Mouse (Mus musculus) embryonic facial prominence, embryonic 10.5 days (tissue): Measurements from ENCODE around the gene Rbfox1. TPM values are rescaled to one million over a fixed set of nuclear protein-coding genes. Genes with fewer than 3 reads are reported as not detected.
A peak's percentile ranks its signal among the peaks of the same experiment; 100 is the strongest.

Experiments
- DNase-seq: peaks from one replicate; pipeline ENCODE4 v3.0.0-alpha.2; 2017; ENCODE audit warnings: low spot score
- H3K27ac ChIP-seq: fragments of 300-500 bp; sonication (generic); replicated peaks from 2 replicates; pipeline ENCODE4 v1.5.1; 2016; ENCODE audit warnings: mild to moderate bottlenecking
- H3K27me3 ChIP-seq: fragments of 300-500 bp; sonication (generic); replicated peaks from 2 replicates; pipeline ENCODE4 v1.6.1; 2016; ENCODE audit warnings: low read depth, mild to moderate bottlenecking; ENCODE audit not compliant: poor library complexity, severe bottlenecking
- H3K36me3 ChIP-seq: fragments of 300-500 bp; sonication (generic); replicated peaks from 2 replicates; pipeline ENCODE4 v1.6.1; 2016; ENCODE audit warnings: mild to moderate bottlenecking, moderate library complexity
- H3K4me1 ChIP-seq: fragments of 300-500 bp; sonication (generic); 2 replicates; pipeline ENCODE4 v1.6.1; 2016
- H3K4me3 ChIP-seq: fragments of 300-500 bp; sonication (generic); 2 replicates; pipeline ENCODE4 v1.5.1; 2016; ENCODE audit warnings: mild to moderate bottlenecking, moderate library complexity
- H3K9me3 ChIP-seq: fragments of 300-500 bp; sonication (generic); 2 replicates; pipeline ENCODE4 v1.6.1; 2016; ENCODE audit warnings: mild to moderate bottlenecking
- WGBS: fragments of 180-500 bp; shearing (Covaris S2); methylation state at CpG from one replicate; pipeline ENCODE4 v1.1.7; 2016; 5-methylcytosine and 5-hydroxymethylcytosine counted together
- polyA plus RNA-seq: library from polyadenylated mRNA; unstranded; fragments of >200 nt; fragmentation: Nextera tagmentation; extraction: Ambion mirVana; gene quantifications from 2 replicates; pipeline ENCODE4 v1.2.1, GENCODE M21; 2016

The Rbfox1 gene
- polyA plus RNA-seq, 1 experiment from 2014 or later, result 2.3 TPM

GRCm38 (mm10) chr16:7292985-7293805 lies 1408.0 kb downstream of the Rbfox1 start:
- whole genome bisulfite sequencing, result 83% methylated on average over 16 of the region's 16 CpGs
- H3K27ac ChIP-seq, result no peak overlapping the region
- no peak overlapping the region for H3K4me3 ChIP-seq
- no peaks in the 10 kb centered on the region for H3K27me3 ChIP-seq
- no peaks in the 10 kb centered on the region for H3K9me3 ChIP-seq
- DNase-seq, result no peak
- H3K4me1 ChIP-seq, result no peaks in the 10 kb centered on the region
- no peaks in the 10 kb centered on the region for H3K36me3 ChIP-seq

- no peak for DNase-seq
- no peaks in the 10 kb centered on the region for H3K36me3 ChIP-seq
- no peak overlapping the region for H3K27ac ChIP-seq
- H3K27me3 ChIP-seq, result no peaks in the 10 kb centered on the region
- H3K4me1 ChIP-seq, result no peaks in the 10 kb centered on the region
- H3K4me3 ChIP-seq, result no peak overlapping the region
- 67% methylated on average over 3 of the region's 3 CpGs for WGBS
- H3K9me3 ChIP-seq, result no peaks in the 10 kb centered on the region
Observed at GRCm38 (mm10) chr16:7302416-7302815, 1417.3 kb downstream of the Rbfox1 start.

- Histone ChIP-seq H3K9me3 (no peaks in the 10 kb centered on the region), H3K4me1 (no peaks in the 10 kb centered on the region), H3K36me3 (no peaks in the 10 kb centered on the region), H3K4me3 (no peak overlapping the region), H3K27ac (no peak overlapping the region), H3K27me3 (no peaks in the 10 kb centered on the region)
- no peak for DNase-seq
- WGBS, result 77% methylated on average over 3 of the region's 3 CpGs
Observed at GRCm38 (mm10) chr16:7329196-7329595, 1444.0 kb downstream of the Rbfox1 start.

- Histone ChIP-seq H3K27ac (no peak overlapping the region), H3K36me3 (no peaks in the 10 kb centered on the region), H3K4me1 (0 out of 2 replicates have a peak, but pooled peaks cover 3% of the 10 kb centered on the region), H3K9me3 (no peaks in the 10 kb centered on the region), H3K4me3 (no peak overlapping the region), H3K27me3 (no peaks in the 10 kb centered on the region)
- DNase-seq, result no peak
- WGBS, result 55% methylated on average over 4 of the region's 4 CpGs
Observed at GRCm38 (mm10) chr16:7341186-7341585, 1456.0 kb downstream of the Rbfox1 start.

- H3K36me3 ChIP-seq, result no peaks in the 10 kb centered on the region
- no peak for DNase-seq
- H3K27ac ChIP-seq, result no peak overlapping the region
- 0 out of 2 replicates have a peak, but pooled peaks cover 3% of the 10 kb centered on the region for H3K4me1 ChIP-seq
- no peak overlapping the region for H3K4me3 ChIP-seq
- no peaks in the 10 kb centered on the region for H3K27me3 ChIP-seq
- WGBS, result 77% methylated on average over 3 of the region's 3 CpGs
- H3K9me3 ChIP-seq, result no peaks in the 10 kb centered on the region
Observed at GRCm38 (mm10) chr16:7345298-7345697, 1460.1 kb downstream of the Rbfox1 start.

- 57% methylated on average over 11 of the region's 11 CpGs for WGBS
- Histone ChIP-seq H3K27me3 (no peaks in the 10 kb centered on the region), H3K36me3 (no peaks in the 10 kb centered on the region), H3K4me1 (0 out of 2 replicates have a peak, but pooled peaks cover 3% of the 10 kb centered on the region), H3K27ac (no peak overlapping the region), H3K9me3 (no peaks in the 10 kb centered on the region), H3K4me3 (no peak overlapping the region)
- no peak for DNase-seq
Observed at GRCm38 (mm10) chr16:7346001-7346625, 1461.0 kb downstream of the Rbfox1 start.

- no peak overlapping the region for H3K27ac ChIP-seq
- no peaks in the 10 kb centered on the region for H3K9me3 ChIP-seq
- no peaks in the 10 kb centered on the region for H3K27me3 ChIP-seq
- no peaks in the 10 kb centered on the region for H3K36me3 ChIP-seq
- no peak for DNase-seq
- peaks cover 6% of the 10 kb centered on the region for H3K4me1 ChIP-seq
- 75% methylated on average over 7 of the region's 7 CpGs for WGBS
- H3K4me3 ChIP-seq, result no peak overlapping the region
Observed at GRCm38 (mm10) chr16:7347522-7348165, 1462.5 kb downstream of the Rbfox1 start.

- DNase-seq, result peak; percentile 15
- Histone ChIP-seq H3K4me3 (no peak overlapping the region), H3K27ac (no peak overlapping the region), H3K27me3 (no peaks in the 10 kb centered on the region), H3K36me3 (no peaks in the 10 kb centered on the region), H3K9me3 (no peaks in the 10 kb centered on the region), H3K4me1 (peaks cover 19% of the 10 kb centered on the region)
- WGBS, result 63% methylated on average over 16 of the region's 16 CpGs
Observed at GRCm38 (mm10) chr16:7352808-7353207, 1467.7 kb downstream of the Rbfox1 start.

GRCm38 (mm10) chr16:7354116-7354515 lies 1469.0 kb downstream of the Rbfox1 start:
- Histone ChIP-seq H3K9me3 (no peaks in the 10 kb centered on the region), H3K27ac (no peak overlapping the region), H3K4me1 (peaks cover 20% of the 10 kb centered on the region), H3K27me3 (no peaks in the 10 kb centered on the region), H3K4me3 (no peak overlapping the region), H3K36me3 (no peaks in the 10 kb centered on the region)
- no peak for DNase-seq
- WGBS, result 79% methylated on average over 4 of the region's 4 CpGs

GRCm38 (mm10) chr16:7359043-7359442 lies 1473.9 kb downstream of the Rbfox1 start:
- Histone ChIP-seq H3K4me3 (no peak overlapping the region), H3K9me3 (no peaks in the 10 kb centered on the region), H3K27me3 (no peaks in the 10 kb centered on the region), H3K4me1 (0 out of 2 replicates have a peak, but pooled peaks cover 9% of the 10 kb centered on the region), H3K36me3 (no peaks in the 10 kb centered on the region), H3K27ac (no peak overlapping the region)
- 68% methylated on average over 5 of the region's 5 CpGs for whole genome bisulfite sequencing
- no peak for DNase-seq

GRCm38 (mm10) chr16:7360706-7361105 lies 1475.6 kb downstream of the Rbfox1 start:
- 98% methylated on average over 1 of the region's 1 CpGs for WGBS
- H3K9me3 ChIP-seq, result no peaks in the 10 kb centered on the region
- DNase-seq, result no peak
- H3K27me3 ChIP-seq, result no peaks in the 10 kb centered on the region
- H3K27ac ChIP-seq, result no peak overlapping the region
- no peaks in the 10 kb centered on the region for H3K36me3 ChIP-seq
- H3K4me1 ChIP-seq, result 0 out of 2 replicates have a peak, but pooled peaks cover 7% of the 10 kb centered on the region
- H3K4me3 ChIP-seq, result no peak overlapping the region

- Histone ChIP-seq H3K4me3 (no peak overlapping the region), H3K4me1 (0 out of 2 replicates have a peak, but pooled peaks cover 3% of the 10 kb centered on the region), H3K27me3 (no peaks in the 10 kb centered on the region), H3K9me3 (no peaks in the 10 kb centered on the region), H3K36me3 (no peaks in the 10 kb centered on the region), H3K27ac (no peak overlapping the region)
- no peak for DNase-seq
Observed at GRCm38 (mm10) chr16:7365878-7366277, 1480.7 kb downstream of the Rbfox1 start.
